Mouse (Mus musculus) lung, adult 2 months (tissue): Measurements from ENCODE around the gene Tymp.

Experiments used
- CTCF ChIP-seq: fragments of 200-500 bp; IDR thresholded peaks from 2 replicates; pipeline ENCODE4 v1.5.1; 2011; ENCODE audit warnings: mild to moderate bottlenecking, low read length, control low read depth; ENCODE audit not compliant: insufficient read depth
- POLR2A ChIP-seq: fragments of 200-500 bp; IDR thresholded peaks from 2 replicates; pipeline ENCODE4 v1.6.1; 2011; ENCODE audit warnings: low read depth, mild to moderate bottlenecking, control low read depth, low read length, borderline replicate concordance; ENCODE audit errors: extremely low read depth

GRCm38 (mm10) chr15:89378831-89379401 lies 2.1 kb upstream of the Tymp start, which contains the start of gene Odf3b:
- TF ChIP-seq CTCF (no peak), POLR2A (no peak; the same call in 1 of the 2 replicates)
